Mouse (Mus musculus) heart, adult 2 months (tissue): ENCODE measurements at regions not wholly inside any gene's neighbourhood (a gene's known extent, or its start where the extent isn't known, plus 50 kb on each side); places are given as distances from the start of the nearest gene placed in this dataset.

Source experiments
- DNase-seq, 2 experiments: peaks; one replicate each; pipeline ENCODE4 v3.0.0; 2021
- H3K27ac ChIP-seq: fragments of 200-600 bp; 2 replicates; pipeline ENCODE4 v1.8.1; 2022
- H3K27me3 ChIP-seq: fragments of 200-500 bp; 2 replicates; pipeline ENCODE4 v1.6.1; 2012; ENCODE audit warnings: mild to moderate bottlenecking, low read length, inconsistent platforms, mixed read lengths; ENCODE audit not compliant: control insufficient read depth, insufficient read depth
- H3K36me3 ChIP-seq: fragments of 200-500 bp; 2 replicates; pipeline ENCODE4 v1.6.1; 2012; ENCODE audit warnings: low read length, inconsistent platforms; ENCODE audit not compliant: control insufficient read depth, insufficient read depth
- H3K4me1 ChIP-seq: fragments of 200-500 bp; 2 replicates; pipeline ENCODE4 v1.6.1; 2011; ENCODE audit warnings: low read length; ENCODE audit not compliant: control insufficient read depth, insufficient read depth
- H3K4me3 ChIP-seq: fragments of 200-600 bp; 2 replicates; pipeline ENCODE4 v1.8.1; 2022
- H3K79me2 ChIP-seq: fragments of 200-500 bp; replicated peaks from 2 replicates; pipeline ENCODE4 v1.6.1; 2012; ENCODE audit warnings: mild to moderate bottlenecking, inconsistent platforms, low read length, moderate library complexity, mixed read lengths; ENCODE audit not compliant: control insufficient read depth, insufficient read depth
- H3K9ac ChIP-seq: fragments of 200-500 bp; 2 replicates; pipeline ENCODE4 v1.6.1; 2012; ENCODE audit warnings: low read depth, mild to moderate bottlenecking, control low read depth, inconsistent platforms, low read length, mixed read lengths
- CTCF ChIP-seq: fragments of 200-600 bp; IDR thresholded peaks from 2 replicates; pipeline ENCODE4 v1.8.1; 2022; ENCODE audit warnings: antibody characterized with exemption, mild to moderate bottlenecking, moderate library complexity
- EP300 ChIP-seq: fragments of 200-500 bp; IDR thresholded peaks from 2 replicates; pipeline ENCODE4 v1.6.1; 2011; ENCODE audit warnings: low read depth, low read length, control low read depth; ENCODE audit not compliant: insufficient read depth
- POLR2A ChIP-seq: fragments of 200-500 bp; IDR thresholded peaks from 2 replicates; pipeline ENCODE4 v1.6.1; 2011; ENCODE audit warnings: mild to moderate bottlenecking, low read depth, low read length, control low read depth; ENCODE audit not compliant: insufficient read depth
- WGBS: fragments of 180-500 bp; shearing (Covaris S2); methylation state at CpG from one replicate; pipeline ENCODE4 v1.1.7; 2018; 5-methylcytosine and 5-hydroxymethylcytosine counted together
- intact Hi-C: fragments of 180-260 bp; cut with DNase I; formaldehyde crosslinking; loops from one replicate; pipeline ENCODE4 v1.15.1; 2025

DNA sequence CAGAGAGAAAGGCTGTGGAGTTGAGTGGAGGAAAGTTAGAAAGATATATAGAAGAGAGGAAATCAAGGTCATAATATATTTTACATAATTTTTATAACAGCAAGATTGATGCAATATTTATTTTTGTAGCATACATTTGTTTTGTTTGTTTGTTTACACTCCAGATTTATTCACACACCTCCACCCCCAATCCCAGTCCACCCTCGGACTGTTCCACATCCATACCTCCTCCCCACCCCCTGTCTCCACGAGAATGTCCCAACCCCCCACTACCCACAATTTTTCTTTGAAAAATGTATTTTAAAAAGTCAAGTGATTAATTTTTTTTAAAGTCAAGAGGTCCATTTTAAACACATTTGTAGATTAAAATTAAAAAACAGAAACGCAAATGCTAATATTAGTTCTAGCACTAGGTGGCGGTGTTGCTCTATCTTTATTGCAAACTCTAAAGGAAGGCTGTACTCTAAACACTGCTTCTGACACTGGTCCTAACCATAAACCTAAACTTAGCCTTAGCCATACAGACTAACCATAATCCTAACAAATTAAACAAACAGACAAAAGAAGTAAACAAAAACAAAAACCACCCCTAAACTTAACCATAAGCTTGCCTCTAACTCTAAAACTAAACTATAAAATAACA, 67.8 kb downstream of the Olfr1505 start:
- no peaks in the 10 kb centered on the region for H3K36me3 ChIP-seq
- DNase-seq = no peak
- no peaks in the 10 kb centered on the region for H3K27me3 ChIP-seq
- WGBS = 21% methylated on average over 4 of the region's 4 CpGs
- H3K9ac ChIP-seq = no peak overlapping the region
- intact Hi-C loops = loop anchor here (1.0 to 10.0 kb wide), 6 partner anchors 100 to 1984 kb away; no protein-coding TSS in a partner anchor
- H3K4me1 ChIP-seq = no peaks in the 10 kb centered on the region
- no peaks in the 10 kb centered on the region for H3K79me2 ChIP-seq
- H3K4me3 ChIP-seq = no peak overlapping the region
- TF ChIP-seq EP300 = no peak
- peak; percentile 77 for TF ChIP-seq CTCF
- H3K27ac ChIP-seq = no peak overlapping the region

DNA sequence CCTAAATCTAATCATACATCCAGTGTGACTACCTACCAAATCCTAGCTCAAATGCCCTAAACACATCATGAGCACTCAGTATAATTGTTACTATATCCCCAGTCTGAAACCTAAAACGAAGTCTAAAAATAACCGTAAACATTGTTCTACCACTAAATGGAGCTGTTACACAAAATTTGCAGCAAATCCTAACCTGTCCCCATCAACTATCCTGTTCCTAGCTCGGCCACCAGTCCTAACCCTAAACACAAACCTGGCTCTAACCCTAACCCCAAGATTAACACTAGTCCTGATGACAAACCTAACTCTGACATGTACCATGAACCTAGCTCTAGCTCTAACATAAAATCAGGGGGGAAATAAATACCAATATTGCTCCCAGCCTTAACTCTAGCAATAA, 69.5 kb downstream of the Olfr1505 start:
- intact Hi-C loops = loop anchor here (10.0 kb wide), 2 partner anchors 1822 to 1982 kb away; no protein-coding TSS in a partner anchor
- TF ChIP-seq POLR2A (no peak), EP300 (no peak), CTCF (no peak)
- H3K27ac ChIP-seq = no peak overlapping the region
- no peaks in the 10 kb centered on the region for H3K4me1 ChIP-seq
- H3K27me3 ChIP-seq = no peaks in the 10 kb centered on the region
- 64% methylated on average over 3 of the region's 3 CpGs for WGBS
- no peak overlapping the region for H3K4me3 ChIP-seq
- DNase-seq = no peak
- no peaks in the 10 kb centered on the region for H3K36me3 ChIP-seq
- no peak overlapping the region for H3K9ac ChIP-seq
- no peaks in the 10 kb centered on the region for H3K79me2 ChIP-seq
